Mouse (Mus musculus) bone marrow, adult 2 months (tissue): Measurements from ENCODE around the gene Enoph1.

Experiments used
- CTCF ChIP-seq: fragments of 200-500 bp; IDR thresholded peaks from 2 replicates; pipeline ENCODE4 v1.5.1; 2011; ENCODE audit warnings: low read length, control low read depth; ENCODE audit not compliant: control insufficient read depth, insufficient read depth
- POLR2A ChIP-seq: fragments of 200-500 bp; IDR thresholded peaks from 2 replicates; pipeline ENCODE4 v1.6.1; 2011; ENCODE audit warnings: low read depth, mild to moderate bottlenecking, control low read depth, low read length, borderline replicate concordance; ENCODE audit not compliant: control insufficient read depth

DNA sequence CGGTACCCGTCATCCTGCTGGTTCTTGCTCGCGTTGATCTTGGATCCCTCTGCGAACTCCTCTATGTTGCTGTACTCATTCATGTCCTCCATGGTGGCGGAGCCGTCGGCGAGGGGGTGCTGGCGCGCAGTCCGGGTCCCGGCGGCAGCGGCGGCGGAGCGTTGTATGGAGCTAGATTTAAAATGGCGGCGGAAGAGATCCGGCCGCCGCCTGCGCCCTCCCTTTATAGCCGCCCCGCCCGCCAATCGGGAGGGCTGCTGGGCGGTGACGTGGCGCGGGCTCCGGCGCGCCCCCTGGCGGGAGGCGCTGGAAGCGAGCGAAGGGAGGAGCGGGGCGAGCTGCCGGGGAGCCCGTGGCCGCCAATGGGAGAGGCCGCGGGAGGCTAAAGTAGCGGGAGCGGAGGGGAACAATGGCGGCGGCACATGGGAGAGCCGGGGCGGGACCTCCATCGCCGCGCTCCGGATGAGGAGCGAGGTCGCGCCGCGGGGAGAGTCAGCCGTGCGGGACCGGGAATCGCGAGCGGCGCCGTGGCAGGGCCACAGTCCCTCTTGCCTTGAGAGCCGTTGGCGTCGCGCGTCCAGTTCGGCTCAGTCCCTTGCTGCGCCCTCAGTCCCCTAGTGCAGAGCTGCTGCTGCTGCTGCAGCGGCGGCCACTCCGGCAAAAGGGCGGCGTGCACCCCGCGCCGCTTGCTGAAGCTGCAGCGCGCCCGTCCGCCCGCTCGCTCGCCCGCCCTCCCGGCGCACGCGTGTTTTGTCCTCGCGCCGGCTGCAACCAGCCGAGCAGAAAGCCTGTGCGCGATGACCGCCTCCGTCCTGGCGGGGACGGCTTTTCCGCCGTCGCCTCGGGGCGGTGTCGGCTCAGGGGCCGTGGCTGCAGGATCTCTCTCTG, 827 bp upstream of the Enoph1 start:
- TF ChIP-seq POLR2A: peak; percentile 64; the same call in 1 of the 2 replicates
- peak; percentile 78 for TF ChIP-seq CTCF
